Comparison of ENCODE assay signal across 12 mouse cellular contexts in genomic region chr9:15003676-15004297, GRCm38 (mm10). TPM values are rescaled to one million over a fixed set of nuclear protein-coding genes. Genes with fewer than 3 reads are reported as not detected.
DNase-seq lines count a peak whose midpoint lies in the region; ATAC-seq and TF ChIP-seq lines count a peak whose summit lies in the region.
"Had no signal": no experiment of that assay in that cellular context is flagged by ENCODE, and none has a peak within 500 bp of the region (broad histone marks: within the 10 kb centered on the region; RNA-seq: fewer than 3 reads in every experiment).

No protein-coding gene starts in this region.

- TF ChIP-seq CTCF in thymus, adult 2 months (IDR thresholded peaks at IDR 0.05; ENCODE audit: borderline replicate concordance, control insufficient read depth, extremely low read depth, insufficient read depth, low read length, poor library complexity), result no peak

- no peak overlapping the region for H3K9ac ChIP-seq in embryonic facial prominence, embryonic 11.5 days (replicated peaks; ENCODE audit: low read length)
- H3K9ac ChIP-seq: lung, embryonic 15.5 days had no signal

- no peak for ATAC-seq in embryonic facial prominence, embryonic 11.5 days (replicated peaks; ENCODE audit: insufficient number of reproducible peaks, low FRiP score, low TSS enrichment, low read depth)

- no peak for TF ChIP-seq POLR2A in thymus, adult 2 months (IDR thresholded peaks at IDR 0.05; ENCODE audit: control insufficient read depth, extremely low read depth, insufficient read depth, low read length, poor library complexity)

- no peak overlapping the region for H3K4me2 ChIP-seq in embryonic facial prominence, embryonic 11.5 days (ENCODE audit: low read depth, low read length)
- H3K4me2 ChIP-seq: lung, embryonic 15.5 days had no signal

- H3K4me3 ChIP-seq in thymus, adult 2 months (ENCODE audit: control insufficient read depth, insufficient read depth, low read length), result no peak overlapping the region
- H3K4me3 ChIP-seq in embryonic facial prominence, embryonic 11.5 days (ENCODE audit: low read depth, low read length), result no peak overlapping the region
- H3K4me3 ChIP-seq in limb, embryonic 10.5 days, result no peak overlapping the region
- H3K4me3 ChIP-seq: lung, embryonic 15.5 days had no signal

- peaks cover 28% of the 10 kb centered on the region for H3K36me3 ChIP-seq in thymus, adult 2 months (ENCODE audit: control insufficient read depth, insufficient read depth, low read length)
- peaks cover 3% of the 10 kb centered on the region for H3K36me3 ChIP-seq in embryonic facial prominence, embryonic 11.5 days (replicated peaks; ENCODE audit: control insufficient read depth, insufficient read depth, low read depth, low read length)
- H3K36me3 ChIP-seq in limb, embryonic 10.5 days, result peaks cover 65% of the 10 kb centered on the region
- H3K36me3 ChIP-seq: G1E had no signal

- no peaks in the 10 kb centered on the region for H3K9me3 ChIP-seq in embryonic facial prominence, embryonic 11.5 days (replicated peaks; ENCODE audit: control insufficient read depth, low read length)
- H3K9me3 ChIP-seq in limb, embryonic 10.5 days (replicated peaks), result no peaks in the 10 kb centered on the region
- H3K9me3 ChIP-seq: G1E; lung, embryonic 15.5 days had no signal

- no peak for DNase-seq in thymus, adult 2 months
- DNase-seq in thymus, postnatal 14 days, result no peak
- peak; percentile 15 for DNase-seq in embryonic facial prominence, embryonic 11.5 days (ENCODE audit: low spot score)
- peak; percentile 34 for DNase-seq in limb, embryonic 10.5 days (ENCODE audit: low spot score)
- no peak for DNase-seq in urinary bladder, postnatal 14 days (ENCODE audit: low spot score)
- DNase-seq in thymus, postnatal 25 days, result no peak
- no peak for DNase-seq in kidney, adult 18-20 months
- DNase-seq: gastrocnemius, postnatal 14 days; heart, postnatal 36 days; thymus, postnatal 36 days had no signal

- H3K27me3 ChIP-seq in thymus, adult 2 months (ENCODE audit: control insufficient read depth, insufficient read depth, low read length), result no peaks in the 10 kb centered on the region
- H3K27me3 ChIP-seq in embryonic facial prominence, embryonic 11.5 days (ENCODE audit: control insufficient read depth, insufficient read depth, low read length), result no peaks in the 10 kb centered on the region
- no peaks in the 10 kb centered on the region for H3K27me3 ChIP-seq in limb, embryonic 10.5 days (ENCODE audit: low read depth, poor library complexity, severe bottlenecking)
- H3K27me3 ChIP-seq: lung, embryonic 15.5 days had no signal

- peak overlapping the region; percentile 7; the same call in 1 of the 2 replicates for H3K27ac ChIP-seq in thymus, adult 2 months (ENCODE audit: control insufficient read depth, insufficient read depth, low read length)
- H3K27ac ChIP-seq in embryonic facial prominence, embryonic 11.5 days (replicated peaks; ENCODE audit: low read depth, low read length), result 0 out of 2 replicates have a peak overlapping the region, but pooled peaks have one; percentile 28
- peak overlapping the region; percentile 54; the same call in 1 of the 2 replicates for H3K27ac ChIP-seq in limb, embryonic 10.5 days
- H3K27ac ChIP-seq: lung, embryonic 15.5 days had no signal

- WGBS in thymus, adult 2 months, result 72% methylated on average over 10 of the region's 10 CpGs
- 24% methylated on average over 10 of the region's 10 CpGs for WGBS in embryonic facial prominence, embryonic 11.5 days
- 30% methylated on average over 10 of the region's 10 CpGs for WGBS in limb, embryonic 10.5 days

- peaks cover 22% of the 10 kb centered on the region for H3K4me1 ChIP-seq in thymus, adult 2 months (replicated peaks; ENCODE audit: control insufficient read depth, insufficient read depth, low read length)
- peaks cover 4% of the 10 kb centered on the region; the same call in 1 of the 2 replicates for H3K4me1 ChIP-seq in embryonic facial prominence, embryonic 11.5 days (ENCODE audit: control insufficient read depth, insufficient read depth, low read length)
- H3K4me1 ChIP-seq in limb, embryonic 10.5 days, result peaks cover 19% of the 10 kb centered on the region
- H3K4me1 ChIP-seq: lung, embryonic 15.5 days had no signal

RNA-seq across cellular contexts. Expression of gene Panx1, which starts 41.5 kb away (rescaled TPM):
- polyA plus RNA-seq in thymus, adult 2 months (2012; rRNA removed), result 145 and 155 TPM in 2 replicates
- polyA plus RNA-seq in embryonic facial prominence, embryonic 11.5 days (2014; fragmentation: Nextera tagmentation; extraction: Ambion mirVana), result 89.8 and 94.4 TPM in 2 replicates
- 68.8 and 80.7 TPM in 2 replicates for polyA plus RNA-seq in limb, embryonic 10.5 days (2016; fragmentation: Nextera tagmentation; extraction: Ambion mirVana)
- polyA plus RNA-seq: G1E had no signal

Comparison
In these comparisons a context has a peak if more than half of its experiments do, and no peak if none do; other contexts are left out.
1. DNase-seq: peak in embryonic facial prominence, embryonic 11.5 days (single experiment) and limb, embryonic 10.5 days (single experiment); none in thymus, adult 2 months (single experiment), thymus, postnatal 14 days (single experiment), urinary bladder, postnatal 14 days (single experiment), thymus, postnatal 25 days (single experiment) and kidney, adult 18-20 months (single experiment).
2. Peak in every context shown above with its lines, with median percentiles within 50 percentile points of each other: H3K27ac ChIP-seq.